Mouse (Mus musculus) erythroblast, embryonic 14.5 days (primary cell): ENCODE data around the gene Gal3st2b. TPM values are rescaled to one million over a fixed set of nuclear protein-coding genes. Genes with fewer than 3 reads are reported as not detected.
"Not testable (repeated sequence)": the region's sequence is repeated elsewhere in the genome, so short reads cannot be mapped to it uniquely, and the experiment has no call there.

Source experiments
- H3K27me3 ChIP-seq: 2 replicates; pipeline ENCODE4 v1.6.1; 2012; ENCODE audit warnings: inconsistent platforms; ENCODE audit not compliant: control insufficient read depth
- H3K36me3 ChIP-seq: 2 replicates; pipeline ENCODE4 v1.6.1; 2012; ENCODE audit warnings: mild to moderate bottlenecking, inconsistent platforms; ENCODE audit not compliant: control insufficient read depth
- H3K4me1 ChIP-seq: 2 replicates; pipeline ENCODE4 v1.6.1; 2012; ENCODE audit warnings: inconsistent platforms; ENCODE audit not compliant: control insufficient read depth
- H3K4me3 ChIP-seq: replicated peaks from 2 replicates; pipeline ENCODE3; 2012; ENCODE audit warnings: moderate library complexity, mild to moderate bottlenecking, inconsistent platforms
- H3K9me3 ChIP-seq: 2 replicates; pipeline ENCODE4 v1.6.1; 2012; ENCODE audit warnings: low read length, inconsistent platforms, mixed read lengths; ENCODE audit not compliant: control insufficient read depth
- GATA1 ChIP-seq: IDR thresholded peaks from 2 replicates; pipeline ENCODE4 v1.6.1; 2012; ENCODE audit warnings: low read length, inconsistent platforms, mixed read lengths
- TAL1 ChIP-seq: IDR thresholded peaks from 3 replicates; pipeline ENCODE4 v1.6.1; 2012; ENCODE audit warnings: low read length, inconsistent platforms, mixed read lengths
- polyA plus RNA-seq: library from polyadenylated mRNA; stranded (reverse); fragments of >175 nt; gene quantifications from 2 replicates; pipeline ENCODE4 v1.2.3, GENCODE M21; 2012

The Gal3st2b gene
- polyA plus RNA-seq, 1 experiment: not detected

- H3K9me3 ChIP-seq, H3K4me1 ChIP-seq, H3K27me3 ChIP-seq, H3K36me3 ChIP-seq, H3K4me3 ChIP-seq: not testable (repeated sequence)
These were observed 17.3 kb downstream of the Gal3st2b start for GRCm38 (mm10) chr1:93935378-93935777.

- not testable (repeated sequence) for H3K36me3 ChIP-seq, H3K4me1 ChIP-seq, H3K9me3 ChIP-seq, H3K27me3 ChIP-seq, H3K4me3 ChIP-seq
These were observed 19.7 kb downstream of the Gal3st2b start for GRCm38 (mm10) chr1:93937807-93938206.

- not testable (repeated sequence) for H3K36me3 ChIP-seq, H3K4me3 ChIP-seq, H3K4me1 ChIP-seq, H3K27me3 ChIP-seq, H3K9me3 ChIP-seq
These were observed 20.3 kb downstream of the Gal3st2b start for GRCm38 (mm10) chr1:93938415-93938814.

GRCm38 (mm10) chr1:93949087-93949486, 31.0 kb downstream of the Gal3st2b start:
- not testable (repeated sequence) for H3K9me3 ChIP-seq, H3K4me3 ChIP-seq, H3K36me3 ChIP-seq, H3K4me1 ChIP-seq, H3K27me3 ChIP-seq

- H3K36me3 ChIP-seq, H3K4me1 ChIP-seq, H3K4me3 ChIP-seq, H3K27me3 ChIP-seq, H3K9me3 ChIP-seq: not testable (repeated sequence)
These were observed 48.4 kb downstream of the Gal3st2b start for GRCm38 (mm10) chr1:93966489-93966888.

GRCm38 (mm10) chr1:93970380-93970779, 52.3 kb downstream of the Gal3st2b start:
- not testable (repeated sequence) for H3K4me1 ChIP-seq, H3K4me3 ChIP-seq, H3K36me3 ChIP-seq, H3K9me3 ChIP-seq, H3K27me3 ChIP-seq

GRCm38 (mm10) chr1:93970797-93971196, 52.7 kb downstream of the Gal3st2b start:
- H3K4me3 ChIP-seq, H3K4me1 ChIP-seq, H3K36me3 ChIP-seq, H3K27me3 ChIP-seq, H3K9me3 ChIP-seq: not testable (repeated sequence)

- H3K27me3 ChIP-seq, H3K9me3 ChIP-seq, H3K36me3 ChIP-seq, H3K4me1 ChIP-seq, H3K4me3 ChIP-seq: not testable (repeated sequence)
These were observed 57.7 kb downstream of the Gal3st2b start for GRCm38 (mm10) chr1:93975764-93976163.

- not testable (repeated sequence) for H3K4me3 ChIP-seq, H3K9me3 ChIP-seq, H3K27me3 ChIP-seq, H3K4me1 ChIP-seq, H3K36me3 ChIP-seq
These were observed 60.2 kb downstream of the Gal3st2b start for GRCm38 (mm10) chr1:93978287-93978686.

GRCm38 (mm10) chr1:93980932-93981331, 62.8 kb downstream of the Gal3st2b start:
- not testable (repeated sequence) for H3K4me1 ChIP-seq, H3K9me3 ChIP-seq, H3K36me3 ChIP-seq, H3K4me3 ChIP-seq, H3K27me3 ChIP-seq

- TF ChIP-seq TAL1: no peak
- TF ChIP-seq GATA1: no peak
- Histone ChIP-seq H3K4me1 (no peaks in the 10 kb centered on the region), H3K27me3 (no peaks in the 10 kb centered on the region), H3K36me3 (no peaks in the 10 kb centered on the region), H3K4me3 (no peak overlapping the region), H3K9me3 (no peaks in the 10 kb centered on the region)
These were observed 68.1 kb downstream of the Gal3st2b start for GRCm38 (mm10) chr1:93986167-93986566.
